Mouse (Mus musculus): ENCODE measurements around the gene Cd163. TPM values are rescaled to one million over a fixed set of nuclear protein-coding genes. Genes with fewer than 3 reads are reported as not detected.
A peak's percentile ranks its signal among the peaks of the same experiment; 100 is the strongest.
"Not testable (repeated sequence)": the region's sequence is repeated elsewhere in the genome, so short reads cannot be mapped to it uniquely, and the experiment has no call there.

Cd163 gene
- total RNA-seq (2021): 1 to 10 TPM; 1.7 to 2.2 TPM
- long read RNA-seq, full-length matches to known transcripts: 2 of 2 reads
- long read RNA-seq, partial matches to known transcripts: 0 of 2 reads
- long read RNA-seq, other reads (novel, unspliced or antisense): 0 of 2 reads

DNA sequence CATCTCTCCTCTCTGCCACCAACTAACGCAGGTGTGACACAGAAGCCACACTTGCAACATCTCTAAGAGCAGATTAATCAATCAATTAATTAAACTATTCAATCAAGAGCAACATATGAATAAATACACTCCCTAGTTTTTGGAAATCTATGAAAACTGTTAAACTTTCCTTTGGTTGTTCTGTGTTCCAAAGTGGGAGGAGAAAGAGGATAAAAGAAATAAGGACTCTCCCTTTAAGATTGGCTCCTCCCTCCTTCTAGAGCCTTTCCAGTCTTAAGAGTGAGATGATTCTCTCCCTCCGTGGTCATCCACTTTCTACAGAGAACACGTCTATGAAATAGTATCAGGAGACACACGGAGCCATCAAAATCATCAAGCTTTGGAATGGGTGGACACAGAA lies at the start of gene Cd163:
Gene Cd163 (plus strand): TSS at position 301 of the 400 bp plus-strand sequence.
- DNase-seq (ENCODE audit: low spot score in 2 of 2): no peak

DNA sequence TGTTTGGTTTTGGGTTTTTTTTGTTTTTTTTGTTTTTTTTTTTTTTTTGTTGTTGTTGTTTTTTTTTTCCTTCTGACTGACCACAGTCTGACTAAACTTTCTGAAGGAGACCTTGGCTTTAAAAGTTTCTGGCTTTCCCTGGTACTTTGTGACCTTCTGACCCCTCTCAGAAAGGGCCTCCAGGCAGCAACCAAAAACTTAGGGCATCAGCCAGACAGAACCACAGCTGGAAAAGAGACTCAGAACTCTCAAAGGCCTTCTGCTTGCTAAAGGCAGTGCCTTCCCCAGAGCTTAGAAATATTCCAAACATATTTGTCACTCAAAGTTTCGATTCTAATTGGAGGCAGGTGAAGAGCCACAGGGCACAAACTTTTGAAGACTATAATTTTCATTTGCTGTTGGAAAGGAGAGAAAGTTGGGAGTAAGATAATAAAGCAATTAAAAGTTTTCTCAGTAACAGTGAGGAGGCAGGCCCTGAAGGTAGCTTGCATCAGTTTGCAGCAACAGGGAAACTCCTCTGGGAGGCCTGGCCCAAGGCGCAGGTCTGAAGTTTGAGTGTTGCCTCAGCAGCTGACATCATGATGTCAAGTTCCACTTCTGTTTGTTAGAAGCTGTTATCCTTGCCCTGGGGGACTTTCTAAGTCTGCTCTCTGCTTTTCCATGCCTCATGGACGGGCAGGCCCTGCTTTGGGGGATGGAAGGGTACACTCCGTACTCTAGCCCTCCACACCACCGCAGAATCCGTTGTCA lies 48.6 kb upstream of the Cd163 start:
- no peak for DNase-seq (ENCODE audit: low spot score in 2 of 2)

DNA sequence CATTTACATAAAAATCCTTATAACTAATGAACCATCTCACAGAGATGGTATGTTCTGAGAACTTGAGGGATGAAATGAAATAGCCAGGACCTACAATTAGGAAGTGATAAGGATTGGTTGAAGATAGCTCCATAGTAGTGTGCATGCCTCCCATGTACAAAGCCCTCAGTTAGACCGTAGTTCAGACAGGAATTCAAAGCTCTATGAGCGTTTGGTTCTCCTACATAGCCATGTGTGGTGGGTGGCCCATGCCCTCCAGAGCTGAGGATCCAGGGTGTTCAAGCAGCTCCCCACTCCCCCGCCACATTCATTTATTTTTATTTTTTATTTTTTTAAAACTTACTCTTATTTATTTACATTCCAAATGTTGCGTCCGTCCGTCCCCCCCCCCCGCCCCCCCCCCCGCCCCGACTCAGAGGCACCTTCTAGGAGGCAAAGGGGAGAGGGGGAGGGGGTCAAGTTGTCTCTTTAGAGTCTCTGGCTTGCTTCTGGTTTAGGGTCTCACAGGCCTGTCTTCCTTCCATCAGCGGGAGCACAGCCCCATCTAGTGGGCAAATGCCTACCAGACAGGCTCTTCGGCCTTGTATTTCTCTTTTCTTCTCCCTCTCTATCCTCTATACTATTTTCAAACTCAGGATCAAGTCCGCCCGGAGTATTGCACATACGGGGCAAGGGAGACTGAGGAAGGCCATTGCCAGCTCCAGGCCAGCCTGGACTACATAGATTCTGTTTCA lies 44.1 kb upstream of the Cd163 start:
- DNase-seq (ENCODE audit: low spot score in 2 of 2): peak; percentile 42 to 82

DNA sequence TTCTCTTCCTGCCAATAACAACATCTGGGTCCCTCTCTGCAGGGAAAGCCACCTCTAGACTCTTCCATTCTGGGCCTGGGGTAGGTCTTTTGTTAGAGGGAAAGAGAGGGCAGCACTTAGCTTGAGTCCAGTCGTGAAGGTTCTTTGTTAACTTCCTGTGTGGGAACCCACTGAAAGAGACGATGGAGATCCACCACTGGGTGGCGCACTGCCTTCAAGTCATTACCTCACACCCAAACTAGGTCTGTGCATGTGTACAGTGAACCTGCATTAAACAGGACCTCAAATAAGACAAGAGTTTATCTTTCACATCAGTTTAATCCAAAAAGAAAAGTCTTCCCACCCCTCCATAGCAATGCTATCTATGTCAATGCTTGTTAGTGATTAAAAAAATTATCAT lies 41.8 kb upstream of the Cd163 start:
- DNase-seq (ENCODE audit: low spot score in 2 of 2): peak; percentile 13 to 82

DNA sequence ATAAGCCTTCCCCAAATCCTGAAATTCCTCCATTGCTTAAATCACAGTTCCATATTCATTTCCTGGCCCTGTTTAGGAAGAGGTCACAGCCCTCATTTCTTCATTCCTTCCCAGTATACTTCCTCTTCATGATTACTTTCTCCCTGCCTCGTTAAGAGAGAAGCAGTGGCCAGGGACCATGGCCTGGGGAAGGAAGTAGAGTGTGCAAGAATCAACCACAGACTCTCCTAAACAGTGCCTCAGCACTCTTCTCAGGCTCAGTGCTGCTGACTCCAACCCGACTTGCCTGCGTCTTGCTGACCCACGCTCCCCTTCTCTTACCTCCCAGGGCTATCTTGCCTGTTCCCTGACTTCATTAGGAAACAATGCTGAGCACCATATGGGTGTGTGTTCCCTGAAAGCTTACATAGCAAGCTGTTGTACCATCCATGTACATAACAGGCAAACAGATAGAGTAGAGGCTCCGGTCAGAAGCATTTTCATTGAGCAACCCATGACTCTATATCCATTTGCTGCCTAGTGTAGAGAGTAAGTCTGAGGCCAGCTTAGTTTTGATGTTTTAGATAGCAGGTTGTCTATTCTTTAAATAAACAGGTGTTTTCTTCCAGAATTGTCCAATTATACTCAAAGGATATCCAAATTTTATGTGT lies 31.1 kb upstream of the Cd163 start:
- DNase-seq (ENCODE audit: low spot score in 2 of 2): no peak

DNA sequence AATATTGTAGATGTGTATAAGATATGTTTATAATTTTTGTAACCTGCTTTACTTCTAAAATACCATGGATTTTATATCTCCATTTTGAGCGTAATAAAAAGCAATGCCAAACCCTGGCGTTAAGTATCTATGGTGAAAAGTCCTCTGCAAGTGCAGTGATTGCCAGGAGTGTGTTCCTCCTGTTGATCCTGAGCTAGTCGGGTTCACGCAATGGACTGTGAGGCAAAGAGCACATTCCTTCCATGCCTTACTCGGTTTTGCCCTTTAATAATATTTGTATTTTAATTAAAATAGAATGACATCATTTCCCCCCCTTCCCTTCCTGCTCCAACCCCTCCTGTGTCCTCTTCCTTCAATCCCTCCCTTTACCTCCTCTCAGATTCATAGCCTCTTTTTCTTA lies 26.8 kb upstream of the Cd163 start:
- DNase-seq (ENCODE audit: low spot score in 2 of 2): no peak

DNA sequence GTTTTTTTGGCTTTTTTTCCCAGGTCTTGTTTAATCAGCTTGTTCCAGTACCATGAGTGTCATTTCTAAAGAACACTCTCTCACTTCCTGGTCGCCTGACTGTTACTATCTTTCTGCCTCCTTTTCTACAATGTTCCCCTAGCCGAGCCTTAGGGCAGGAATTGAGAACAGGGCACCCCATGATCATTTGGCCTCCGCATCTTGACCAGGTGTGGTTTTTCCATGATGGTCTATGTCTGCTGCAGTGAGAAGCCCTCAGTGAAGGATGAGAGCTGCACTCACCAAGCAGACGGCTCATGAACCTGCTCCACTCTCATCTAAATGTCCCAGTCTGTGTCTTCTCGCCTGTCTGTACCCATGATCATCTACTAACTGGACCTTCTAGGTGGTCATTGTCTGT lies 26.2 kb upstream of the Cd163 start:
- no peak for DNase-seq (ENCODE audit: low spot score in 2 of 2)

DNA sequence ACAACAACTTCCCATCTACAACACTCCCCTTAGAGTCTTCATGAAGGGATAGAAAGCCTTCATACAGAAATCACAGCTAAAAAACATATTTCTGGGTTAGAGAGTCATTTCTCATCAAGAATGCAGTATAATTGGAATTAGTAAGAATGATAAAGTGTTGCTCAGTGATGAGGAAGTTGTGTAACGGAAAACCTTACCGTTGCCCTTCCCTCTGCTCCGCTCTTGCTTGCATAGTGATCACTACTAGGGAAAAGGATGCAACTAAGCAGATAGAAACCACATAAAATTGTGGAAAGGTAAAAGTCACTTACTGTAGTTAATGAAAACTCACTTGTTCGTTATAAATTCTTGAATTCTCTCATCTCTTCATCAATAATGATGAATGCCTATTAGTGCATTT lies 21.7 kb upstream of the Cd163 start:
- no peak for DNase-seq (ENCODE audit: low spot score in 2 of 2)

DNA sequence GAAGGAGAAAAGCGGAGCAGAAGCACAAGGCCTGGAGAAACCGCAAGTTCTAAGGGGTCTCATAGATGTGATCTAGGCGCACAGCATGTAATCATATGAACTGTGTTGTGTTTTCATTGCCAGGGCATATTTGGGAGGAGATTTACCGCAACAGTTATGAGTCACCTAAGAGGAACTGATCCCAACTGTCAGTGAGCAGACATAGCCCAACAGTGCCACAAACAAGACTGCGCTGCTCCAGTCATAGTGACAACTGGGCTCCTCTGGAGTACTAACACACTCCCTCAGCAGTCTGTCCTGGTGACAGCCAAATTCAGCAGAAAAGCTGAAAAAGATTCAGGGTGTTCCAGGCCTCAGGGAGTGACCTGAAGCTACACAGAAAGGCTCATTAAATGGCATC lies 7.1 kb upstream of the Cd163 start:
- DNase-seq (ENCODE audit: low spot score in 2 of 2): not testable (repeated sequence)

DNA sequence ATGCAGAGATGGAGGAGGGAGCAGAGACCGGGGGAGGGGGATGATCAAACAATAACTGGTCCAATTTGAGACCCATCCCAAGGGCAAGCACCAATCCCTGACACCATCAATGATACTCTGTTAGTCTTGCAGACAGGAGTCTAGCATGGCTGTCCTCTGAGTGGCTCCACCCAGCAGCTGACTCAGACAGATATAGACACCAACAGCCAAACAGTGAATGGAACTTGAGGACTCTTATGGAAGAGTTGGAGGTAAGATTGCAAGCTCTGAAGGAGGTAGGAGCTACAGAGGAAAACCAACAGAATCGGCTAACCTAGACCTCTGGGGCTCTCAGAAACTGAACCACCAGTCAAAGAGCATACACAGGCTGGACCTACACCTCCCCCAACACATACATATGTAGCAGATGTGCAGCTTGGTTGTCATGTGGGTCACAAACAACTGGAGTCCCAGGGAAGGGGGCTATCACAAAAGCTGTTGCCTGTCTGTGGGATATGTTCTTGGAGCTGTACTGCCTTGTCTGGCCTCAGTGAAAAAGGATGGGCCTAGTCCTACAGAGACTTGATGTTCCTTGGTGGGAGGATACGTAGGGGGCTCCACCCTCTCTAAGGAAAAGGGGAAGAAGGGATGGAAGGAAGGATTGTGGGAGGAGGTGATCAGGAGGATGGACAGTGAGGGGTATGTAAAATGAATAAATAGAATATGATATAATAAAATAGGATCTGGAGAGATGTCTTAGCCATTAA lies 2.8 kb upstream of the Cd163 start:
- DNase-seq (ENCODE audit: low spot score in 2 of 2): no peak

DNA sequence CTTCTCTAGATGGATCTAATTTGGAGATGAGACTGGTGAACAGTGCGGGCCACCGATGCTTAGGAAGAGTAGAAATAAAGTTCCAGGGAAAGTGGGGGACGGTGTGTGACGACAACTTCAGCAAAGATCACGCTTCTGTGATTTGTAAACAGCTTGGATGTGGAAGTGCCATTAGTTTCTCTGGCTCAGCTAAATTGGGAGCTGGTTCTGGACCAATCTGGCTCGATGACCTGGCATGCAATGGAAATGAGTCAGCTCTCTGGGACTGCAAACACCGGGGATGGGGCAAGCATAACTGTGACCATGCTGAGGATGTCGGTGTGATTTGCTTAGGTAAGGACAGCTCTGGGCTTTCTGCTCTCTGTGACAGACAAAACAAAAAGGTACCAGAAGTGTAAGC lies 4.5 kb downstream of the Cd163 start:
- DNase-seq (ENCODE audit: low spot score in 2 of 2): no peak

DNA sequence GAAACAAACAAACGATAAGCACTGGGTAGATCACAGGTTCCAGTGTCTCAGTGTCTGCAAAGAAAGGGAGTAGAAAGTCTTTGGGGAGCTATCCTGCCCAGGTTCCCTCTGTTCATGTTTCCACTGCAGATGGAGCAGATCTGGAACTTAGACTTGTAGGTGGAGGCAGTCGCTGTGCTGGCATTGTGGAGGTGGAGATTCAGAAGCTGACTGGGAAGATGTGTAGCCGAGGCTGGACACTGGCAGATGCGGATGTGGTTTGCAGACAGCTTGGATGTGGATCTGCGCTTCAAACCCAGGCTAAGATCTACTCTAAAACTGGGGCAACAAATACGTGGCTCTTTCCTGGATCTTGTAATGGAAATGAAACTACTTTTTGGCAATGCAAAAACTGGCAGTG lies 7.8 kb downstream of the Cd163 start:
- no peak for DNase-seq (ENCODE audit: low spot score in 2 of 2)

DNA sequence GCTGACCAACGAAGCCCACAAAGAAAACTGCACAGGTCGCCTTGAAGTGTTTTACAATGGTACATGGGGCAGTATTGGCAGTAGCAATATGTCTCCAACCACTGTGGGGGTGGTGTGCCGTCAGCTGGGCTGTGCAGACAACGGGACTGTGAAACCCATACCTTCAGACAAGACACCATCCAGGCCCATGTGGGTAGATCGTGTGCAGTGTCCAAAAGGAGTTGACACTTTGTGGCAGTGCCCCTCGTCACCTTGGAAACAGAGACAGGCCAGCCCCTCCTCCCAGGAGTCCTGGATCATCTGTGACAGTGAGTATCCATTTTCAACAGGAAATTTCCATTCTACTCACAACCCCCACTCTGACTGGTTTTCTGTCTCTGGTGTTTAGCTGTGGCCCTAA lies 15.9 kb downstream of the Cd163 start:
- no peak for DNase-seq (ENCODE audit: low spot score in 2 of 2)

DNA sequence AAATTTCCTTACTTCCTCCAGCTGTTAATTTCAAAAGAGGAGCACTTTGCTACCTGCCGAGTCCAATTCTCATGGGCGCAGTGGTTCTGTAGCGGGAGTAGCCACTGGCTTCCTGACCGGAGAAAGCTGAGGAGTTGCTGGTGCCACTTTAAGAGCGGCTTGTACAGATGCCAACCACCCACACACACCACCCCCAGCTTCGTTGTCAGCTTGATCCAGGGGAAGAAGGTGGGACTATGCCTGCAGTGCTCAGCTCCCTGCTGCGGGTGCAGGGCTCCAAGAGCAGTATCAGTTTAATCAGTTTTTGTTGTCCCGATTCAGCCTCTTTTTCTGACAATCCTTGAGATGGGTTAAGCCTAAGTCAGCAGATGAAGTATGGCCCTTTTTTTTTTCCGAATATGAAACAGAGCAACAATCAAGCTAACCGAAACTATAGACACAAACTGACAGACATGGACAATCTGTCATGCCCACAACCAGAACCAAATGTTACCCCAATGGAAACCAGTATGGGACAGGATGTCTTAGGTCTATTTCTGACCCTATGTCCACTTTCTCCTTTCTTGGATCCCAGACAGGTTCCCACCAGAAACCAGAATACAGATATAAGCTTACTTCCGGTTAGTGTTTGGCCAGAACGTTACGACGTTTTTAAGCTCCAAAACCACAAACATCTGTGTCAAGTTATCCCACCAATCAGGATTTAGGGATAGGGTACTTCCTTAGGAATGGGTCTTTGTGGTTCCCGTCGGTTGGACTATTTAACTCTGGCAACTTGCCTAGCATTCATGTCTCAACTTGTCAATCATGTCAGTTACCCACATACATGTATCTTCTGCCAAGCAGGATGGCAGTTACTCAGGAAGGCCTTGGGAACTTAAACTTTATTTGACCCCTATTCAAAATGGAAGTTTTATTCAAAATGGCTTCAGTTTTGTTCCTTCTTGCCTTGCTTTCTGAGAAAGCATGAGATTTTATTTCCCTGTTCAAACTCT lies 17.3 kb downstream of the Cd163 start:
- DNase-seq (ENCODE audit: low spot score in 2 of 2): peak in 1 of 2 experiments; percentile 43

DNA sequence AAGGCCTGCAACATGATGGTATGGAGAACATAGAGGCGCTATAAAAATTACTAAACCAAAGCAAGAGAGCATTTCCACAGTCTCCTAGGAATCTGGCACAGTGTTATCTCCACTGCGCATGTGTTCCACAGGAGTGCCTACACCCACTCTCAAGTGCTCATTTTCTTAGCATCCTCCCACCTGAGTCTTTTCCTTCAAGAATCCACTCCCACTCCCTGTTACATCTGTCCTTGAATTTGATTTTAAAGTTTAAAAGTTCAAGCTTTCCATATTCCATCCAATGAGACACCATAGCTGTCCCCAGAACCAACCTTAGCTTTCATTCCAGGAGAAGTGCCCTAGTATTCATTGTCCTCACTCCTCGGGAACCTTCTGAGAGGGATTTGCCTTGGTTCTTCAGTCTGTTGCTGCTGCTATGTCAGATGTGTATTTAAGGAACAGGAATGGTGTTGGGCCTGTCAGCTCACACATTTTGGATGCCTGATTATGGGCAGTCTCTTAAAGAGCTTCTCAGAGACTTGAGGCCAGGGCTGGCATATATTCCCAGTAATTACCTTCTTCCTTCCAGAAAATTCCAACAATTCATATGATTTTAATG lies 24.0 kb downstream of the Cd163 start:
- no peak for DNase-seq (ENCODE audit: low spot score in 2 of 2)

DNA sequence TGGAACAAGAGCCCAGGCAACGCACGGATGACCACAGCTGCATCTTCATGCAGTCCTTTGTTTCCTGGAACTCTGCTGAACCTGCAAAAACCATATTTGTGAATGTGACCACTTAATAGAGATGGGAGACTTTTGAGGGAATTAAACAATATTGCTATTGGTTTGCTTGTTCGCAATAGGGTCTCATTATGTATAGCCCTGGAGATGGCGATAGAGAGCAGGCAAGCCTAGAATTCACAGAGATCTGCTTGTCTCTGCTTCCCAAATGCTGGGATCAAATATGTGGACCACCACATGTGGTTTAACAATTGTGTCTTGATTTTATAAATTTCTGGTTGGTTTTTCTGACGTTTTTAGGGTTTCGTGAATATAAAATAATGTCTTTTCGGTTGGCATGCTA lies 25.2 kb downstream of the Cd163 start:
- DNase-seq (ENCODE audit: low spot score in 2 of 2): no peak

DNA sequence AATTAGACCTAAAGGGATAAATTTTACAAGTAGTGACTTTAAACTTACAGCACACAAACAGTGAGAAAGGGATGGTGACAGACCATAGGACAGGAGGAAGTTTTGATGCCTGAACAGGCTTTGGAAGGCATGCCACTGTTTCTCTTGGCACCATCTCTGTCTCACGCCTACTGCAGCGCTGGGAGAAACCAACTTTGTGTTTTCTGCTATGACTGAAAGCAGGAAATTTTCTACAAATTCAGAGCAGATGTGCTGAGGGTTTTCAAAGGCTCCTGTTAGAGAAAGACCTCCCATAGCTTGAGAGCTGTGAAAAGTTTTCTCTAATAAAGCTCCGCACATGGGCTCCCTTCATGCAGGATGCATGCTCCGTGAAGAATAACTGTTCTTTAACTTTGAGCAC lies 40.6 kb downstream of the Cd163 start:
- peak; percentile 22 to 34 for DNase-seq (ENCODE audit: low spot score in 2 of 2)

DNA sequence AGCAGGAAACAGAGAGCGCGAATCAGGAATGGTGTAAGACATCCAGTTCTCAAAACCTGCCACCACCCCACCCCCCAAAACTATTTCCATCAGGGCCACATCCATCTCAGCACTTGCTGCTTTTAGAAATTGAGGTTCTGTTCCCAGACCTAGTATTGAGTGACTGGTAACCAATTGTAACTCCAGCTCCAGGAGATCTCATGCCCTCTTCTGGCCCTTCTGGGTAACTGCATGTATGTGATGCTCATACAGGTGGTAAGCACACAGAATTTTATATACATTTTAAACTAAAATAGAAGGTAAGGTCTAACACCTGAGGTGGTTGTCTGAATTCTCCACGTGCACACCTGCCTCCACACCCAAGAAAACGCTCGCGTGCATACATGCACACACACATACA lies 42.2 kb downstream of the Cd163 start:
- DNase-seq (ENCODE audit: low spot score in 2 of 2): no peak

DNA sequence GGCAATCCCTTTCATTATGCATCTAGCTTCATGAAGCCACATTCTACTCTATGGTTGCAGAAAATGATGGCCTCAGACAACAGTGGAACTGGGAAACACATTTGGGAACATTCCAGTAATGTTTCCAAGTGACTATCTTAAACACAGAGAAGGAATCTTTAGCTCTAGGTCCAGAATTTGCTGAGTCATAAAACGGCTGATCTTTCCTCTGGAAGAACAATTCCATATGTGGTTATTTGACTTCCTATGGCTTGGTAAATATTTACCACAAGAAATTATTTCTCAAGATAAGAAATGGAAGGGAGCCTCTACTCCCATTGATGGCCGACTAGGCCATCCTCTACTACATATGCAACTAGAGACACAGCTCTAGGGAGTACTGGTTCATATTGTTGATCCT lies 48.8 kb downstream of the Cd163 start:
- no peak for DNase-seq (ENCODE audit: low spot score in 2 of 2)

DNA sequence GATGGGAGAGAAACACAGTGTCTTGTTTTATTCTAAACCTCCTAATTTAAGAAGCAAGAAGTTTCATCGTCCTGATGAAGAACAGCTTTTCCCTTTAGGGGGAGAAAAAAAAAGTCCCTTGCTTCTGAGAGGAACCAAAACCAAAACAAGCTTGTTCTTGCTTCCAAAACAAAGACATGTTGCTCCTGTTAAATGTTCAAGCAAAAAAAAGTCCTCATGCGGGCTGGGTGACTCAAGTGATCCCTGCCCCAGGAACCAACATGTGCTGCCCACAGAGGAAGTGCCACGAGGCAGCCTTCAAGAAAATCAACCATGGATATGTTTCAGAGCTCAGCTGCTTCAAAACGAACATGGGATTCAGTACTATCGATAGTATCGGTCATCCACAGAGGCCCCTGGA lies 54.5 kb downstream of the Cd163 start:
- DNase-seq (ENCODE audit: low spot score in 2 of 2): no peak
